Mouse (Mus musculus) CH12F3 (cell line): Measurements from ENCODE around the gene Tlnrd1.

Source experiments
- in situ Hi-C: fragments of 300-500 bp; cut with MboI; formaldehyde crosslinking; loops from 2 replicates; pipeline ENCODE4 v1.14.3; 2020; ENCODE audit warnings: low sequenced_read_pairs

The Tlnrd1 gene

DNA sequence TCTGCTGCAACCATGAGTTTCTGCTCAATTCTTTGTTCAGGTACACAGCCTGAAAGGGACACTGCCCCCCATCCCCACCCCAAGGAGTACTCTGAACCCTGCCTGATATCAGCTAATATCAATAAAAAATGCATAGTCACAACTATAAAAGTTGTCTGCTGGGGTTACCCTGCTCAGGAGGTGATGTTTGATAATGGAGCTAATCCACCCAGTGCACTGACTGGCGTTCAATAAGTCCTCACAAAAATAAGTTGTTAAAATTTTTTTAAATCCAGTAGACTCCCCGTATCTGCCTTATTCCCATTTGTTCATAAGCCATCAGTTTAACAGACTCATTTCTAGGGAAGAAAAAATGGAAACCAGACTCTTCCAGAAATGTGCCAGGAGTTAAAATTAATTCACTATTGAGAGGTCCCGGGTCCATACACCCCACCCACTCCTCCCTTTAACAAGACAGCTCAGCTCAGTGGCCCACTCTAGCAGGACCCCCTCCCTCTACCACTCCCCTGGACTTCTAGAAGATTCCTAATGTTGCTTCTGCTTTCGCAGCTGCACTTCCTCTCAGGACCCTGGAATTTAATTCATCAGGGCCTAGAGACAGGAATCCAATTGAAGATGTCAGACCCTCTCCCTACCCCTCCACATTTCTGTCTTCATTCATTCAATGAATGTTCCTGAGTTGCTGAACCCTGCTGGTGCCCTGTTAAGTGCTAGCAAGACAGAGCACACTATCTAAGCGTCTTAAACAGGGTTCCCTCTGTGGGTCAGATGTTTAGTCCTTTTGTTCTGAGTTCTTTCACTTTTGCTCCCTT is 32.3 kb downstream of the Tlnrd1 start:
- in situ Hi-C loops: no loop called here

DNA sequence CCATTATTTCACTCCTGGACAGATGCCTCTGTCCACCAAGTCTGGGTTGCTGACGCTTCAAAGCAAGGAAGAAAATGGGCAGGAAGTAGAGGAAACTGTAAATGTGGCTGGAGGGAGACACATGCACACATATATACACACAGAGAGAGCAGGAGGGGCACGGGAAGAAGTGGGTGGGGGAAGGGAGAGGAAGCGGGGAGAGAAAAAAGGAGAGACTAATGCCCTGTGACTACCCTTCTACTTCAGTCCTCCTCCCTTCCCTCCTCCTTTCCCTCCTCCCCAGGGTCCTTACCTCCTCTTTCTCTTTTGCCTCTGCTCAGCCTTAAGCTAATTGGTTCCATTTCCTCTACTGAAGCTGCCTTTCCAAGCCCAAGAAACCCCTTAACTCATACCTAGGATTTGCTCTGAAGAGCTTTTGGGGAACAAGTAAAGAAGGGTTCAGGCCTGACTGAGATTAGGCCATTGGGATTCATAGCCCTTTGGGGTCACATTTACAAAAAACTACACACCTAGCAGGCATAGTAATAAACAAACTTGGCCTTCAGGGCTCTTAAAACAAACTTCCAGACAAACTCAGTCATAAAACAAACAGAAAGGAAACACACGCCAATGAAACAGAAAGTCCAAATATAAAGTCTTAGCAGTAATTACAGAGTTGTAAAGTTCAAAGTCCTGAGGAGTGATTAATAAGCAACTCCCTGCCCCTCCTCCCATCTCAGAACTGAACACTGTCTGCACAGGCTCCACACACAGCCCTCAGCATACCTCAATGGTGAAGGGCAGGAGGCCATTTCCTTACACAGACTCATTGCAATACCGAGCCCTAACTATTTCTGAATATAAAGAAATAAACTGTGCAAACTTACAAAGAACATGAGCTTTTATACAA is 36.7 kb downstream of the Tlnrd1 start:
- in situ Hi-C loops: no loop called here

DNA sequence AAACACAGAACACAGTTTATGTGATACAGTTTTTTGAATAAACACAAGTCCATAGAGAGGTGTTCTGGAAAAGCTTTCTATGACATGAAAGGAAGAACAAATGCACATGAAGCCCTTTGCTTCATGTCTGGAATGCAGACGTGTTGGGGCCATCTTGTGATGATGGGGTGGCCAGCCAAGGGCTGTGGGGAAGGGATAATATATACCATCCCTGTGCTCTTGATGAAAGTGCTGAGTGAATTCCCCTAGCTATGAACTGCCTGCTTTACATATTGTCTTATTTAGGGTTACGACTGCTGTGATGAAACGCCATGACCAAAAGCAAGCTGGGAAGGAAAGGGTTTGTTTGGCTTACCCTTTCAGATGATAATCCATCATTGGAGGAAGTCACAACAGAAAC is 39.3 kb downstream of the Tlnrd1 start:
- in situ Hi-C loops: no loop called here

DNA sequence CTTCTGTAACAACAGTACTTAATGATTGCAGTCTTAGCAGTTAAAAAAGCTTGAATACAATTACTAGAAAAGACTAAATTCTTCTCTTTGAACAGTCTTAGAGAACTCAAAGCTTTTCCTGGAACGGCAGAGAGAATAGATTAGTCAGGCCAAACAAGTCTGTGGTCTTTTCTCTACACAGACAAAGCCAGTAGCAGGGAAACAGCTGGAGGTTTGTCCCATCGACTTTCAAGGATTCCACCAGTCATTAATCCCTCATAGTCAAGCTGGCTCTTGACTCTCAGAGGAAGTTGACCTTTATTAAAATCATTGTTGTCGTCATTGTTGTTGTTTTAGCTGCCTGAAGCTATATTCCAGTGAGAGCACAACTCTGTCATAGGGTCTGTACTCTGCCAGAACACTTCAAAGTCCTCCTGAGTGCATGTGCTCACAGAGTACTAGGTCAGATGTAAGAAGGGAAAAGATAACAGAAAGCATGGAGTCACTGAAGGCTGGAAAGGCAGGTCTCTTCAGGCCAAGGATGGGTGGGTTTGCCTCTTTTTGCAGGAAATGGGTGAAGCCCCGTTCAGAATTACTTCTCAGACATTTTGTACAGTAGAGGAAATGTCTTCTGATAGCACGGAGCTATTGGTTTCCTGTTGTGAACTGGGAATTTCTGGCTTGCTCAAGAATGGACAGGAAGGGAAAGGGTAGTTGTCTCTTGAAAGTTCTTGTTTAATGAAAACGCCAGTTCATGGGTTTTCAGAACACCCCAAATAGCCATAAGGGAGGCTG is 41.4 kb downstream of the Tlnrd1 start:
- in situ Hi-C loops: no loop called here

DNA sequence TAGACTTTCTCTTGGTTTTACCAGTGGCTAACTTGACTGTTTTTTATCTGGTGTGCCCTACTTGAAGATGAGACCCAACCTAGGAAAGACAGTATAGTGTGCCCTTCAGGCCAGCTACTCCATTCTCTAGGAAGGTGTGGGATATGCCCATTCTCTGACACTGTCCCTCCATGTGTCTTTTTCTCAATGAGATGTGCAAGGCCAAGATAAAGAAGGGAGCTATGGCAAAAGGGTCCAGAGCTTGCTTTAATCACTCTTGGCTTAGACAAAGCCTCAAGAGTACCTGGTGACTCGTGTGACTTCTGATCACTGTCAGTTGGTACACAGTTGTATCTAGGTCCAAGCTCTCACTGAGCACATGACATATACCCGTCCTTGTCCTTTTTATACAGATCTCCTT is 44.0 kb downstream of the Tlnrd1 start:
- in situ Hi-C loops: no loop called here

DNA sequence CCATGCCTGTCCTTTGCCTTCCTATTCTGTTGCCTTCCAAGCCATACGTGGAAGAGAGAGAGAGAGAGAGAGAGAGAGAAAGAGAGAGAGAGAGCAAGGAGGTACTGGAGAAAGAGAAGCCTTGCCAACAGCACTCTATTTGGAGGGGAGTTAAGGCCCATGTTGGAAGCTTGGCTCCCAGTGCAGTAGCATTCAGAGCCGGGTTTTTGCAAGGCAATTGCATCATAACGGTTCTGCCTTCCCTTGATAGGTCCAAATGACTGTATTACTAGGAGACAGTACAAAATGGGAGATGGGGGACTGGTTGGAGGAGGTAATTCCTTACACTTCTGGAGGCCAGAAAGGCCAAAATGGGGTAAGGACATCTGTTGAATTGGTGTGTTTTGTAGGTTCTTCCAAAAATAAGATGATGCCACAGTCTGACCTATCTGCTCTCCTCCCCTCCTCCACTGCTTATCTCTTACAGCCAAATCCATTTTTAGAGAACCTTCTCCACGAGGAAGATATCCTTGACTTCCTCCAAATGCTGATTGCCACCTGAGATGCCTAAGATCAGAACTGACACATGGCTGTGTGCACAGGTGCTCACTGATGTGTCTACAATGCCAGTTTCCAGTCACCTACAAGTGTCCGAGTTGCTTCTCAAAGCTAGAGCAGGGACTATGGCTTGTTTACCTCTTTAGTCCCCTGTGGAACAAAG is 45.4 kb downstream of the Tlnrd1 start:
- in situ Hi-C loops: no loop called here
